Mouse (Mus musculus): ENCODE data around the gene Tyk2.

DNA sequence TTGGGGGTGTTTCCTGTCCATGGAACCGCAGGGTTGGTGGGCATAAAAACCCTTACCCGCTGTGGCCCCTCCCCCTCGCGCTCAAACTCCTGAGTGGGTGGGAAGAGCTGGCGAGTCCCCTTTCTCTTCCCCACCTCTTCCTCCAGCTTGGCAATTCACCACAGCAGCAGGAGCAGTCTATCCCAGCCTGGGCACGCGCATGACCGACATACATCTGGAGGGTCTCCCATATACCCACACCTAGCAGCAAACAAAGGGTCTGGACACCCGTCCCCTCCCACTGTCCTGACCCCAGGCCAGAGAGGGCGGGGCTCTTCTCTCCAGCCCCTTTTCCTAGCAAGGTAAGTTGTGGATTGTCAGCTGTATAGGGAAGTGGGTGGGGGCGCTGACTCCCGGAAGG lies 22.3 kb upstream of the Tyk2 start:
- no peak for TF ChIP-seq TAL1 (conservative IDR thresholded peaks at IDR 0.05; ENCODE audit: low read depth, low read length)
- TF ChIP-seq CTCF (IDR thresholded peaks at IDR 0.05; ENCODE audit: low read depth, low read length), result no peak
- no peak for TF ChIP-seq GATA2 (IDR thresholded peaks at IDR 0.05; ENCODE audit: borderline replicate concordance, low read depth, low read length)

All from G1E (cell line).